In the genomic region with DNA sequence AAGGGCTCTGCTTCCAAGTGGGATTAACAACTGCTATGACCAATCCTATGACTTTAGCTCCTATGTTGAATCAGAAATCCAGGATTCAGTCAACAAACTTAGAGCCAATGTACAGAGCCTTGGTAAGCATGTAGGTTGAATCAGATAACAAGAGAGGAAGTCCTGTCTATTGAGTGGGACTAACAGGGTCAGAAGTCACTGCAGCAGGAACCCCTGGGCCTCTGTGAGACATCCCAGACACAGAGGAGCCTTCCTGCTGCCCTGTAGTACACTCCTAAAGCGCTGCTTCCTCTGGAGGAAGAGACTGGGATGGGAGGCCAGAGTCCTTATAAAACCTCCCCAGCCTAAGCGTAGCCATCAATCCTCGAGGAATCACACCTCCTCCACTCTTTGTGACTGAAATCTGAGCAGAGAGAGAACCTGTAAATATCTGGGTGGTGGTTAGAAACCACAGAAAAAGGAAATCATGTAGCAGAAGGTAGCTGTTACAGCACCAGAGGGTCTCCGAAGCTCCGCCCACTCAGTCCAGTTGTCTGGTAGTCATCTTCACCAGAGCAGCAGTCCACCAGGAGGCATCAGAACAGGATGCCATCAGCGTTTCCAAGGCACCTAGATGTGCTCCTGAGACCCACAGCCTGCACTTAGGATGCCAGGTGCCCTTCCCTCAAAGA, we compare ENCODE assay signal across 8 mouse cellular contexts. TPM values are rescaled to one million over a fixed set of nuclear protein-coding genes. Genes with fewer than 3 reads are reported as not detected.
DNase-seq lines count a peak whose midpoint lies in the region; ATAC-seq and TF ChIP-seq lines count a peak whose summit lies in the region.

No protein-coding gene starts in this region.

- peak overlapping the region; percentile 53 for H3K27ac ChIP-seq in thymus, adult 2 months (ENCODE audit: control insufficient read depth, insufficient read depth, low read length)
- peak overlapping the region; percentile 67 for H3K27ac ChIP-seq in heart, embryonic 11.5 days (ENCODE audit: low read depth, low read length)
- peak overlapping the region; percentile 77 for H3K27ac ChIP-seq in limb, embryonic 13.5 days
- peak overlapping the region; percentile 25; the same call in 1 of the 2 replicates for H3K27ac ChIP-seq in stomach, postnatal 0 days (replicated peaks)
- H3K27ac ChIP-seq in forebrain, embryonic 13.5 days: no peak overlapping the region

- WGBS in thymus, adult 2 months: 8% methylated on average over 6 of the region's 6 CpGs
- 45% methylated on average over 6 of the region's 6 CpGs for WGBS in heart, embryonic 11.5 days (ENCODE audit: insufficient replicate concordance)
- WGBS in limb, embryonic 13.5 days: 41% methylated on average over 6 of the region's 6 CpGs
- 58% methylated on average over 6 of the region's 6 CpGs for WGBS in stomach, postnatal 0 days
- 90% methylated on average over 6 of the region's 6 CpGs for WGBS in forebrain, embryonic 13.5 days

- H3K4me2 ChIP-seq in heart, embryonic 11.5 days: no peak overlapping the region; the same call in 1 of the 2 replicates
- H3K4me2 ChIP-seq in limb, embryonic 13.5 days (replicated peaks): peak overlapping the region; percentile 9; the same call in 1 of the 2 replicates
- no peak overlapping the region for H3K4me2 ChIP-seq in stomach, postnatal 0 days (replicated peaks; ENCODE audit: low read depth)
- no peak overlapping the region for H3K4me2 ChIP-seq in forebrain, embryonic 13.5 days

- H3K4me1 ChIP-seq in thymus, adult 2 months (replicated peaks; ENCODE audit: control insufficient read depth, insufficient read depth, low read length): peaks cover 64% of the 10 kb centered on the region
- peaks cover 40% of the 10 kb centered on the region for H3K4me1 ChIP-seq in heart, embryonic 11.5 days (ENCODE audit: control insufficient read depth, insufficient read depth, low read length)
- peaks cover 68% of the 10 kb centered on the region for H3K4me1 ChIP-seq in limb, embryonic 13.5 days
- peaks cover 10% of the 10 kb centered on the region for H3K4me1 ChIP-seq in stomach, postnatal 0 days (replicated peaks; ENCODE audit: control insufficient read depth, insufficient read depth)
- peaks cover 17% of the 10 kb centered on the region for H3K4me1 ChIP-seq in forebrain, embryonic 13.5 days

- no peaks in the 10 kb centered on the region for H3K9me3 ChIP-seq in heart, embryonic 11.5 days (replicated peaks; ENCODE audit: control insufficient read depth, low read length)
- H3K9me3 ChIP-seq in limb, embryonic 13.5 days: no peaks in the 10 kb centered on the region
- H3K9me3 ChIP-seq in stomach, postnatal 0 days (ENCODE audit: control insufficient read depth, low read length): no peaks in the 10 kb centered on the region
- H3K9me3 ChIP-seq in forebrain, embryonic 13.5 days (replicated peaks): no peaks in the 10 kb centered on the region

- no peak for TF ChIP-seq EP300 in stomach, postnatal 0 days (optimal IDR thresholded peaks at IDR 0.05)

- TF ChIP-seq POLR2A in thymus, adult 2 months (IDR thresholded peaks at IDR 0.05; ENCODE audit: control insufficient read depth, extremely low read depth, insufficient read depth, low read length, poor library complexity): no peak

- no peak overlapping the region for H3K9ac ChIP-seq in heart, embryonic 11.5 days (ENCODE audit: low read depth, low read length)
- no peak overlapping the region for H3K9ac ChIP-seq in limb, embryonic 13.5 days
- H3K9ac ChIP-seq in stomach, postnatal 0 days (ENCODE audit: low read length): no peak overlapping the region
- no peak overlapping the region for H3K9ac ChIP-seq in forebrain, embryonic 13.5 days

- DNase-seq in thymus, adult 2 months: no peak
- no peak for DNase-seq in thymus, postnatal 10 days (ENCODE audit: low spot score in 2 of 2)
- no peak for DNase-seq in stomach, postnatal 0 days (ENCODE audit: low spot score)
- no peak for DNase-seq in cerebellum, postnatal 36 days

- TF ChIP-seq CTCF in thymus, adult 2 months (IDR thresholded peaks at IDR 0.05; ENCODE audit: borderline replicate concordance, control insufficient read depth, extremely low read depth, insufficient read depth, low read length, poor library complexity): no peak
- no peak for TF ChIP-seq CTCF in stomach, postnatal 0 days (IDR thresholded peaks at IDR 0.05; ENCODE audit: low read depth)

- no peaks in the 10 kb centered on the region for H3K27me3 ChIP-seq in thymus, adult 2 months (ENCODE audit: control insufficient read depth, insufficient read depth, low read length)
- no peaks in the 10 kb centered on the region for H3K27me3 ChIP-seq in heart, embryonic 11.5 days (ENCODE audit: control insufficient read depth, insufficient read depth, low read length)
- no peaks in the 10 kb centered on the region for H3K27me3 ChIP-seq in limb, embryonic 13.5 days
- no peaks in the 10 kb centered on the region for H3K27me3 ChIP-seq in stomach, postnatal 0 days (ENCODE audit: control insufficient read depth, insufficient read depth, low read length)
- no peaks in the 10 kb centered on the region for H3K27me3 ChIP-seq in forebrain, embryonic 13.5 days

- ATAC-seq in heart, embryonic 11.5 days (replicated peaks; ENCODE audit: insufficient number of reproducible peaks, low FRiP score, low TSS enrichment): no peak; the same call in 1 of the 2 replicates
- ATAC-seq in limb, embryonic 13.5 days (ENCODE audit: low FRiP score, low read depth): no peak; the same call in 1 of the 2 replicates
- ATAC-seq in stomach, postnatal 0 days (ENCODE audit: low FRiP score, low TSS enrichment): no peak; the same call in 1 of the 2 replicates
- no peak for ATAC-seq in erythroid progenitor cell, adult 5-6 weeks (replicated peaks; ENCODE audit: low FRiP score, poor library complexity, severe bottlenecking)
- no peak for ATAC-seq in forebrain, embryonic 13.5 days

- H3K4me3 ChIP-seq in thymus, adult 2 months (ENCODE audit: control insufficient read depth, insufficient read depth, low read length): no peak overlapping the region
- no peak overlapping the region for H3K4me3 ChIP-seq in heart, embryonic 11.5 days (ENCODE audit: low read depth, low read length)
- H3K4me3 ChIP-seq in limb, embryonic 13.5 days: no peak overlapping the region
- no peak overlapping the region for H3K4me3 ChIP-seq in stomach, postnatal 0 days (ENCODE audit: low read depth, low read length)
- H3K4me3 ChIP-seq in forebrain, embryonic 13.5 days: no peak overlapping the region

- no peaks in the 10 kb centered on the region for H3K36me3 ChIP-seq in thymus, adult 2 months (ENCODE audit: control insufficient read depth, insufficient read depth, low read length)
- H3K36me3 ChIP-seq in heart, embryonic 11.5 days (ENCODE audit: control insufficient read depth, insufficient read depth, low read length): no peaks in the 10 kb centered on the region
- H3K36me3 ChIP-seq in limb, embryonic 13.5 days: no peaks in the 10 kb centered on the region
- no peaks in the 10 kb centered on the region for H3K36me3 ChIP-seq in stomach, postnatal 0 days (ENCODE audit: control insufficient read depth, insufficient read depth, low read length)
- no peaks in the 10 kb centered on the region for H3K36me3 ChIP-seq in forebrain, embryonic 13.5 days (ENCODE audit: poor library complexity, severe bottlenecking)

RNA-seq across cellular contexts. Expression of gene Cyth1, which starts 11.7 kb away (rescaled TPM):
- polyA plus RNA-seq in thymus, adult 2 months (2012; rRNA removed): 66.7 and 70.0 TPM in 2 replicates
- 10.6 and 12.7 TPM in 2 replicates for polyA plus RNA-seq in heart, embryonic 11.5 days (2014; fragmentation: Nextera tagmentation; extraction: Ambion mirVana)
- polyA plus RNA-seq in limb, embryonic 13.5 days (2015; fragmentation: Nextera tagmentation; extraction: Ambion mirVana): 15.9 and 17.1 TPM in 2 replicates
- polyA plus RNA-seq in stomach, postnatal 0 days (2015; fragmentation: Nextera tagmentation; extraction: Ambion mirVana): 13.1 and 13.3 TPM in 2 replicates
- 10.5 TPM in 2 replicates for total RNA-seq in erythroid progenitor cell, adult 5-6 weeks (2015; ENCODE audit: low replicate concordance)
- 11.6 and 12.3 TPM in 2 replicates for total RNA-seq in erythroid progenitor cell, adult 5-6 weeks (2017; ENCODE audit: low replicate concordance)
- polyA plus RNA-seq in forebrain, embryonic 13.5 days (2015; fragmentation: Nextera tagmentation; extraction: Ambion mirVana): 22.7 and 24.5 TPM in 2 replicates

RNA-seq across cellular contexts. Expression of gene Usp36, which starts 53.4 kb away (rescaled TPM):
- 28.8 and 34.6 TPM in 2 replicates for polyA plus RNA-seq in thymus, adult 2 months (2012; rRNA removed)
- polyA plus RNA-seq in heart, embryonic 11.5 days (2014; fragmentation: Nextera tagmentation; extraction: Ambion mirVana): 10.7 and 11.1 TPM in 2 replicates
- 22.1 and 25.0 TPM in 2 replicates for polyA plus RNA-seq in limb, embryonic 13.5 days (2015; fragmentation: Nextera tagmentation; extraction: Ambion mirVana)
- polyA plus RNA-seq in stomach, postnatal 0 days (2015; fragmentation: Nextera tagmentation; extraction: Ambion mirVana): 8.1 and 8.9 TPM in 2 replicates
- 1.4 and 2.9 TPM in 2 replicates for total RNA-seq in erythroid progenitor cell, adult 5-6 weeks (2015; ENCODE audit: low replicate concordance)
- 0.90 and 0.91 TPM in 2 replicates for total RNA-seq in erythroid progenitor cell, adult 5-6 weeks (2017; ENCODE audit: low replicate concordance)
- 14.1 and 16.9 TPM in 2 replicates for polyA plus RNA-seq in forebrain, embryonic 13.5 days (2015; fragmentation: Nextera tagmentation; extraction: Ambion mirVana)
